Mouse (Mus musculus) embryonic facial prominence, embryonic 13.5 days (tissue): Measurements from ENCODE around the gene Gm26657. TPM values are rescaled to one million over a fixed set of nuclear protein-coding genes. Genes with fewer than 3 reads are reported as not detected.

Experiments used
- ATAC-seq: fragments of 200-750 bp; cut with Nextera tagmentation; 2 replicates; pipeline ENCODE4 v1.8.0; 2017; ENCODE audit warnings: low read depth; ENCODE audit not compliant: insufficient number of reproducible peaks, insufficient read depth, low FRiP score, low TSS enrichment
- H3K27ac ChIP-seq: fragments of 300-500 bp; sonication (generic); 2 replicates; pipeline ENCODE4 v1.5.1; 2015; ENCODE audit warnings: moderate library complexity, mild to moderate bottlenecking, inconsistent platforms
- H3K27me3 ChIP-seq: fragments of 300-500 bp; sonication (generic); 2 replicates; pipeline ENCODE4 v1.6.1; 2015; ENCODE audit warnings: mild to moderate bottlenecking, inconsistent platforms
- H3K36me3 ChIP-seq: fragments of 300-500 bp; sonication (generic); 2 replicates; pipeline ENCODE4 v1.6.1; 2015; ENCODE audit warnings: mild to moderate bottlenecking, inconsistent platforms
- H3K4me1 ChIP-seq: fragments of 300-500 bp; sonication (generic); 2 replicates; pipeline ENCODE4 v1.6.1; 2015; ENCODE audit warnings: inconsistent platforms
- H3K4me2 ChIP-seq: fragments of 300-500 bp; sonication (generic); 2 replicates; pipeline ENCODE4 v1.6.1; 2015; ENCODE audit warnings: moderate library complexity, mild to moderate bottlenecking, inconsistent platforms
- H3K4me3 ChIP-seq: fragments of 300-500 bp; sonication (generic); 2 replicates; pipeline ENCODE4 v1.5.1; 2015; ENCODE audit warnings: mild to moderate bottlenecking, inconsistent platforms
- H3K9ac ChIP-seq: fragments of 300-500 bp; sonication (generic); 2 replicates; pipeline ENCODE4 v1.6.1; 2015; ENCODE audit warnings: mild to moderate bottlenecking, inconsistent platforms
- H3K9me3 ChIP-seq: fragments of 300-500 bp; sonication (generic); 2 replicates; pipeline ENCODE4 v1.6.1; 2016; ENCODE audit warnings: inconsistent platforms
- WGBS: fragments of 180-500 bp; shearing (Covaris S2); methylation state at CpG from one replicate; pipeline ENCODE4 v1.1.7; 2015; ENCODE audit warnings: mixed read lengths; 5-methylcytosine and 5-hydroxymethylcytosine counted together
- polyA plus RNA-seq: library from polyadenylated mRNA; unstranded; fragments of >200 nt; fragmentation: Nextera tagmentation; extraction: Ambion mirVana; gene quantifications from 2 replicates; pipeline ENCODE4 v1.2.1, GENCODE M21; 2015

The Gm26657 gene
- polyA plus RNA-seq, 1 experiment from 2014 or later: not detected

DNA sequence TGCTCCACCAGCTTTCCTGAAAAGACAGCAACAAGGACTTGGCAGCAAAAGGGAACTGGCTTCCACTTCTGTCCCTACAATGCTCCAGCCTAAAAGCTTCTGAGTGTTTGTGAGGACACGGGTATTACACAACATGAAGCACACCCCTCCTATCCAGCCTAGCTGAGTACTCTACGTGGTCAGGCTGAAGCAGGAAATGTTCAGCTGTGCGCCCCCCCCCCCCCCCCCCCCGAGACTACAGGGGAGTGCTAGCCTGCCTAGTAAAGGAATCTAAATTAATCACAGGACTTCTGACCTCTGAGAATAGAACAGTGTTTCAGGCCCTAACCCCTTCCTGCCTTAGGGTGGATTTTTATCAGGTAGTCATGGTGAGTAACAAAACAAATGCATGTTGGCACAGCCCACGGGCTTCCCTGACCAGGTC, 28.0 kb downstream of the Gm26657 start:
- no peaks in the 10 kb centered on the region for H3K27me3 ChIP-seq
- H3K4me2 ChIP-seq: no peak overlapping the region
- no peaks in the 10 kb centered on the region for H3K4me1 ChIP-seq
- 67% methylated on average over 5 of the region's 5 CpGs for WGBS
- H3K9me3 ChIP-seq: no peaks in the 10 kb centered on the region
- no peak for ATAC-seq
- H3K4me3 ChIP-seq: no peak overlapping the region
- H3K9ac ChIP-seq: no peak overlapping the region
- peaks cover 94% of the 10 kb centered on the region for H3K36me3 ChIP-seq
- H3K27ac ChIP-seq: no peak overlapping the region

GRCm38 (mm10) chr4:56768913-56769312, 29.0 kb downstream of the Gm26657 start:
- Histone ChIP-seq H3K9ac (no peak overlapping the region), H3K36me3 (peaks cover 95% of the 10 kb centered on the region), H3K27ac (no peak overlapping the region), H3K4me2 (no peak overlapping the region), H3K27me3 (no peaks in the 10 kb centered on the region), H3K9me3 (no peaks in the 10 kb centered on the region), H3K4me1 (no peaks in the 10 kb centered on the region), H3K4me3 (no peak overlapping the region)
- no peak for ATAC-seq
- WGBS: 94% methylated on average over 7 of the region's 7 CpGs

GRCm38 (mm10) chr4:56771065-56771464, 31.2 kb downstream of the Gm26657 start:
- Histone ChIP-seq H3K4me3 (no peak overlapping the region), H3K27ac (no peak overlapping the region), H3K4me1 (no peaks in the 10 kb centered on the region), H3K27me3 (no peaks in the 10 kb centered on the region), H3K4me2 (no peak overlapping the region), H3K36me3 (peaks cover 89% of the 10 kb centered on the region), H3K9ac (no peak overlapping the region), H3K9me3 (no peaks in the 10 kb centered on the region)
- 63% methylated on average over 1 of the region's 1 CpGs for WGBS
- no peak for ATAC-seq

Other genes with a start within 250 kb of the Gm26657 start
- not detected in 2 replicates for gene Actl7b, start 1.4 kb downstream of the Gm26657 start, polyA plus RNA-seq
- gene Actl7a, start 3.3 kb downstream of the Gm26657 start, polyA plus RNA-seq: not detected in 2 replicates
- gene Elp1, start 62.3 kb downstream of the Gm26657 start, polyA plus RNA-seq: 52.2 and 54.4 TPM in 2 replicates
- 20.7 and 21.2 TPM in 2 replicates for gene Fam206a, start 62.3 kb downstream of the Gm26657 start, polyA plus RNA-seq
- gene Ctnnal1, start 125.1 kb downstream of the Gm26657 start, polyA plus RNA-seq: 27.7 and 29.0 TPM in 2 replicates
- 9.9 and 11.2 TPM in 2 replicates for gene Tmem245, start 207.4 kb downstream of the Gm26657 start, polyA plus RNA-seq